Mouse (Mus musculus): ENCODE measurements around the gene Ssbp2.

Gene Ssbp2

GRCm38 (mm10) chr13:91635957-91636356 lies 175.9 kb downstream of the Ssbp2 start:
- DNase-seq, result no peak

- peak; percentile 67 to 76 for DNase-seq
These were observed 176.7 kb downstream of the Ssbp2 start for GRCm38 (mm10) chr13:91636814-91637213.

- DNase-seq, result no peak
These were observed 178.8 kb downstream of the Ssbp2 start for GRCm38 (mm10) chr13:91638836-91639235.

GRCm38 (mm10) chr13:91640219-91640618 lies 180.1 kb downstream of the Ssbp2 start:
- no peak for DNase-seq

GRCm38 (mm10) chr13:91648240-91648639 lies 188.2 kb downstream of the Ssbp2 start:
- no peak for DNase-seq

DNA sequence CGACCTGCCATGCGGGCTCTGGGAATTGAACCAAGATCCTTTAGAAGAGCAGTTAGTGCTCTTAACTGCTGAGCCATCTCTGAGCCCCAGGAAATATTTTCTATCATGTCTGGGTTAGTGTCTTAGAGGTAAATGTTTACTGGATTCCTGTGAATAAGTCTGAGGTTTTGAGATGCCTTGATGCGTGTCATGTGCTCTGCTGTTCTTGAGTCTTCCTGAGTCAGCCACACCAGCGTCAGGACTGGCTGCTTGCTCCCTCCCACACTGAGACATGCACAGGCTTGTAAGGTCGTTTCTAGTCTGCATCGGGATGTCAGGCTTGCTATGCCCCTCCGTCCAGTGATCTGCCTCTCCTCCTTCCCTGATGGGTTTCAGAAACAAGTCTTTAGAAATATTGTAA lies 189.8 kb downstream of the Ssbp2 start:
- no peak for DNase-seq

GRCm38 (mm10) chr13:91661068-91661795 lies 201.1 kb downstream of the Ssbp2 start:
- DNase-seq, result no peak

- no peak for DNase-seq
These were observed 202.7 kb downstream of the Ssbp2 start for GRCm38 (mm10) chr13:91662751-91663150.

GRCm38 (mm10) chr13:91673241-91673640 lies 213.2 kb downstream of the Ssbp2 start:
- no peak for DNase-seq

DNA sequence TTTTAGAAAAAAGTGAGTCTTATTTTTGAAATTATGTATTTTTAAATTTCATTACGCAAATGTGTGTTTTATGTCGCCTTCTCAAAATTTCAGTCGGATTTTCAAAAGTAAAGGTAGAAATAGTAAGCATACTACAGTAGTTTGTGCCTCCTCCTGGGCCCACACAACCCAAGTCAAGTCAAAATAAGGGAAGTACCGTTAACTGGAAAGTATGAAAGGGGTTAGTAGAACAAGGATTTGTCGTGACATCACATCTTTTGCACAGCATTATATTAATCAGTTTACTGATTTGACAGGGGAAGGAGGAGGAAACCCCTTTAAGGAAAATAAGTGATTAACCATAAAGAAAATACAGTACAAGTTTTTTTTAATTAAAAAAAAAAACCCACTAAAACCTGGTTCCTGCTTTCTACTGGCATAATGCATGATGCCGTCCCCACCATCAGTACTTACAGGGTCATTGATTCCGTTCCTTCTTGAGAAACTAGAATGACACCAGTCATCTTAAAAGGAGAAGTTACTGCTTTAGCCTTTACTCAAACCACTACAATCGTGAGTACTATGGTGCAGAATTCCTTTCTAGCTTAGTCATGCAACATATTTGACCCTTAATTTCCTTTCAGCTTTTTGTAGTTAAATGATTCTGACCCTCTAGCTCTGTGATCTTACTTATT lies 220.8 kb downstream of the Ssbp2 start:
- DNase-seq, result no peak

- DNase-seq, result no peak
These were observed 221.4 kb downstream of the Ssbp2 start for GRCm38 (mm10) chr13:91681474-91681873.

- no peak for DNase-seq
These were observed 230.0 kb downstream of the Ssbp2 start for GRCm38 (mm10) chr13:91690118-91690517.

- no peak for DNase-seq
These were observed 233.5 kb downstream of the Ssbp2 start for GRCm38 (mm10) chr13:91693615-91694014.

DNA sequence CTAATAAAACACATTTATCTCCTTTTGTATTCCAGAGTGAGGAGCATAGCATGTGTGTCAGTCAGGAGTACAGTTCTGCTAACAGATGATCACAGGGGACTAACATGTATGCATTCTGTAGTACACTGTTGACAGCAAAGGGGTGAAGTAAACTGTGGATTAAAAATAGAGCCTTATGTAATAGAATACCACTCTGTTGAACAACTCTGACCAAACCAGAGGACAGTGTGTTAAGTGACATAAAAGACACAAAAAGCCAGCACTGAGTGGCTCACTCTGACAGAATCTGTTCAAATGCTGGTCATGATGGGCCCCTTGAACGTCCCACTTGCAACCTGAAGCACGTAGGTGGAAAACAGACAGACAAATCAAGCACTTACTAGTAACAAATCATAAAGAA lies 235.3 kb downstream of the Ssbp2 start:
- DNase-seq, result no peak

- no peak for DNase-seq
These were observed 236.1 kb downstream of the Ssbp2 start for GRCm38 (mm10) chr13:91696109-91696645.

DNA sequence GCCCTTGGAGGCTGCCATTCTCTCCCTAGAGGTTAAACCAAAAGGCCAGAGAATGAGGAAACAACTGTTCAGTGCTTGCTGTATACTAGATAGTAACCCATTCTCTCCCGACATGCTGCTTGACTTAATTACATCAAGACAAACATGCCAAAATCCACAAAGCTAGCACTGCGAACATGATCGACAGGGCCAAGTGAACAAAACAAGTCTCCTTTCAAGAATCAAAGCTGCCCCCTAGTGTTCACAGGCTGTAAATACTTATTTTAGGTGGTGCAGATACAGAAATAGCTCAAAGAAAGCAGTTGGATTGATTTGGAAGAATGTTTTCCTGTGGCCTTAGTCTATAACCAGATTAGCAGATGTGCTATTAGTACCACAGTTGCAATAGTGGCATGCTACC lies 236.9 kb downstream of the Ssbp2 start:
- DNase-seq, result peak in 1 of 2 experiments; percentile 18

GRCm38 (mm10) chr13:91702337-91702736 lies 242.3 kb downstream of the Ssbp2 start:
- DNase-seq, result no peak

DNA sequence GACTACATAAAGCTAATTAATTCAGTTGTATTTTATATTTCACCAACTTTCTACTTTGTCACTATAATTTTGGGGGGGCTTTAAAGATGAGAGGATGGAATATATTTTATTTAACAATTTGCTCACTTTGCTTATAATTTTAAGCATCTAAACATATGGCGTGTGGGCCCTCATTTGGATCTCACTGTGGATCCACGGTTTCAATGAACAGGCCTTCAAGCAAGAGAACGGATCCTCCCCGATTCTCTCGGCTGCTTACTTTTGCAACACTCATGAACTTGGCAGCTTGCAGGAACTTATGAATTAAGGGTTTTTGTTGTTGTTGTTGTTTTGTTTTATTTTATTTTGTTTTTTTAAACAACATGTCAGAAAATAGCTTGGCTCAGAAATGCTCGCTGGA lies 259.4 kb downstream of the Ssbp2 start:
- no peak for DNase-seq

GRCm38 (mm10) chr13:91723108-91723735 lies 263.1 kb downstream of the Ssbp2 start:
- no peak for DNase-seq

DNA sequence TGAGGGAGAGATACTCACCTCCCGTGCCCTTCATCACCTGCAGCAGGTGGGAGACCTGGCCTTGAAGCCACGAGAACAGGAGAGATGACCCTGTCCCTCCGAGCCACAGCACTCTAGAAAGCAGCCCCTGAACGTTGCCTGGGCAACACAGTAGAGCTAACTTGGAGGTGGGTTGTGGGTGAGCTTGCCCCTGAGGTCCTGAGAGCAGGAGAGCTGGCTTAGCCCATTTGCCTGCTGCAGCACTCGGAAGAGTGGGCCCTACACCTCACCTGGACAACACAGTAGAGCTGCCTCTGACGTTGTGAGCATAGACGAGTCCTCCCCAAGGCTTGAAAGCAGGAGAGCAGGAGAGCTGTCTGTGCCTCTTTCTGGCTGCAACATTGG lies 263.6 kb downstream of the Ssbp2 start:
- no peak for DNase-seq

DNA sequence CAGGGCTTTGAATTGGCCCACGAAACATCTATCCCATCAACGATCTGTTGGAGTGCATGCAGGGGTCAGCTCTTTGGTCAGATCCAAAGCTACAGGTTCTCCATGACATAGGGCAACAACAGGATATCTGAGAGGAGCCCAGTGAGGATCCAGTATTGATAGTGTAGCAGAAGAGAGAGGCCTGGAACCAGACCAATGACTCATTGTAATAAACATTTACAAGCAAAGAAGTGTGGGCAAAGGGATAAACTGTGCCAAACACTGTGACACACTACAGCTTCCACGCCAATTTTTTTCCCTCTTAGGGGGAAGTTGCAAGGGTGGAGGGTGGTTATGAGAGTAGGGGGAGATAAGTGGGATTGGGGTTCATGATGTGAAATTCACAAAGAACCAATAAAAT lies 264.1 kb downstream of the Ssbp2 start:
- no peak for DNase-seq

DNA sequence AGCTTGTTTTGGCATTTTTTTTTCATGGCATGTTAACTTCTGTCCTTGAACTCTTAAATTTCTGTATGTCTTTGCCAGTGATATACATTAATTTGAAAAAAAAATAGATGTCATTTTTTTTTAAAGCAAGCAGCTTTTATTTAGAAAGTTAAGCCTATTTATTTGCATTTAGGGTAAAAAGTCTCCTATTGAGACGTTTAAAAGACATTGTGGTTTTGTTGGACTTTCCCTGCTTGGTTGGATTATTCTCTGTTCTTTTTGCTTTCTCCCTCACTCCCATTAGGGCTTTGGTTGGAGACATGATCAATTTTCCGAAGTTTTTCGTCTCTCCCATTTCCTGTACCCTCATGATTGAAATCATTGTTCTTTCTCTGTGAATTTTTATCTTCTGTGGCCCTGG lies 265.0 kb downstream of the Ssbp2 start:
- DNase-seq, result no peak

DNA sequence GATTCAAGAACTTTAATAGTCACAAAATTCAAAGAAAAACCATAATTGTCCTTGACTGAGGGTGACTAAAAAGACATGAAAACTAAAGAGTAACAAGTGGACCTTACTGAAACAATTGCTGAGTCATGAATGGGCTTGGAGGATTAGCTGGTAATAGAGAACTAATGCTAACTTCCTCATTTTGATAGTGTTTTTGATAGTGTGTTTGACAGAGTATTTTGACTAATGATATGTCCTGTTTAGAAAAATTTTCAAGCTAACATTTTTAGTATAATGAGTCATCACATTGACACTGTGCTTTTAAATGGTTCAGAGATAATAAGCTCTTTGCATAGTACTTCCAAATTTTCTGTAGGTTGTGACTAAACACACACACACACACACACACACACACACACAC lies 267.8 kb downstream of the Ssbp2 start:
- DNase-seq, result no peak

DNA sequence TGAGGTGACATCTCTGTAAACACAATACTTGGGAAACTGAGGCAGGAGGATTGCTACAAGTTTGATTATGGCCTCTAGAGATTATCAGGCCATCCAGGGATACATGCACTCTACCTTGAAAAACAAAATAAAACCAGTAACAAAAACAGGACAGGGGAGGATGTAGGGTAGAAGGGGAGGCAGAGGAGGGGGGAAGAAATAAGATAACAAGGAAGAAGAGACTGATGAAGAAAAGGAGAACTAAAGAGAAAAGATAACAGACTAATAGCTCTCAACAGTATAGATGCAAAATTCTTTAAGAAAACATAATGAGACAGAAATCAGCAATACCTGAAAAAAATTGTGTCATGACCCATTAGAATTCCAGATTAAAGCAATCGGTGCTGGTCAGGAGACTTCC lies 277.1 kb downstream of the Ssbp2 start:
- no peak for DNase-seq
